Mouse (Mus musculus) adipocyte (in vitro differentiated cells): ENCODE measurements at regions not wholly inside any gene's neighbourhood (a gene's known extent, or its start where the extent isn't known, plus 50 kb on each side); places are given as distances from the start of the nearest gene placed in this dataset.

Source experiments
- DNase-seq: peaks from one replicate; pipeline ENCODE4 v3.0.0-alpha.2; 2016; ENCODE audit warnings: low spot score

DNA sequence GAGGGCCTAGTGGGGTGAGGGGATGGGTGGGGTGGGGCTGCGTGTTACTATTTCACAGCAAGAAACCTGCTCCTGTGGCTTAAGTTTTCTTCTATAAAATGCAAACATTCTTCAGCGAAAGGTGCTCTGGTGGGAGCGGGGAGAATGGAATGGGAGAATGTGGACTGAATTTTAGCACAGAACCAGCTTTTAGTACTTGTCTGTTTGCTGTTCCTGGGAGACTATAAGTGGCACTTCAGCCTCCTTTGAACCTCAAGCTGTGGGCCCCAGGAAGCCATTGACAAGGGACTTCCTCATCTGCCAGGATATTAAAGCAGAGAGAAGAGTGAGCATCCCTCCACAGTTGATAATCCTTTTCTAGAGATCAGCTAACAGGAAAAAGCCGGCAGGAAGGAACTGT is 580.2 kb downstream of the Zfp706 start:
- no peak for DNase-seq

DNA sequence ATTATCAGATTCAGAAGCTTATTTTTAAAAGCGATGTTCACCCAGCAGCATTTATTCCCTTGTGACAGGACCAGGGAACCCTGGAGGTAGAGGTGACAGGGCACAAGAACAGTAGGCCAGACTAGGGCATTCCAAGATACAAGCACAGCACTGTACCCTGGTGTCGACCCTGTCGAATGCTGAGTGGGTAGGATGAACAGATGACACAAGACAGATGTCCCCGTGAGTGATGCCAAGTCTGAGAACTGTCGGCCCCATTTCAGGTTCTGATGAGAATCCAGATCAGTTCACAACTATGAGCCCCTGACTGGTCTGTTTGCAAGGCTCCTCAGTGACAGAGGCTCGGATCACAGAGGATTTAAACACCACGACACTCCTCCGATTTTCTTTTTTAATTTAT is 581.7 kb downstream of the Zfp706 start:
- no peak for DNase-seq

DNA sequence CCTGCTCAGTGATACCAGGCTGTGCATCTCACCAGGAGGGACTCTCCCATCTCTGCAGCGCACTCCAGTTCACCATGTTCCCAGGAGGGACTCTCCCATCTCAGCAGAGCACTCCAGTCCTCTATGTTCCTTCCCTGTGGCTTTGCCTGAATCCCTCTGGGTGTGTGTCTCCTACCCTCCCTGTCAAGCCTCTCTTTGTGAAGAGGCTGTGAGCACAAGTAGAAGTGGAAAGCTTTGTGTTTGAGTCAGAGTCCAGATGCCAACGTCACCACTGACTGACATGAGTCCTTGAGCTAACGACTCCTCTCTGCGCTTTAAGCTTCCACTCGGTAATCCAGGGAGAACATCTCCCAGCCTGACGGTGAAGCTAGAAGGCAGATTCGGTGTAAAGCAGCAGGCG is 583.5 kb downstream of the Zfp706 start:
- DNase-seq, result no peak

DNA sequence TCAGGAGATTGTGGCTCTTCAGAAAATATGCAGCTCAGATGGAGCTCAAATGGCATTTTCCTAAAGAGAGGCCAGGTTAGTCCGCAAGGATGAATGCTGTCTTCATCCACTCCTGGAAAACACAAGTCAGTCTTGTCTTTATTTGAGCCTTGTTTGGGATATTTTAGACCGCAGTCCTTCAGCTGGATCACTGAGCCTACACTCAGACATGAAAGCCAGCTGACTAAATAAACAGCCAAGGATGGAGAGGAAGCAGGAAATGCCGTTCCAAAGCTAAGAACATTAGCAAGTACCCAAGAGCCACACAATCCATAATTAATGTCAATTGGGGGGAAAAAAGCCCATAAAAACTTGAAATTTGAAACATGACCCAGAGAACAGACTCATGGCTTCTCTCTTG is 584.8 kb downstream of the Zfp706 start:
- DNase-seq, result no peak

DNA sequence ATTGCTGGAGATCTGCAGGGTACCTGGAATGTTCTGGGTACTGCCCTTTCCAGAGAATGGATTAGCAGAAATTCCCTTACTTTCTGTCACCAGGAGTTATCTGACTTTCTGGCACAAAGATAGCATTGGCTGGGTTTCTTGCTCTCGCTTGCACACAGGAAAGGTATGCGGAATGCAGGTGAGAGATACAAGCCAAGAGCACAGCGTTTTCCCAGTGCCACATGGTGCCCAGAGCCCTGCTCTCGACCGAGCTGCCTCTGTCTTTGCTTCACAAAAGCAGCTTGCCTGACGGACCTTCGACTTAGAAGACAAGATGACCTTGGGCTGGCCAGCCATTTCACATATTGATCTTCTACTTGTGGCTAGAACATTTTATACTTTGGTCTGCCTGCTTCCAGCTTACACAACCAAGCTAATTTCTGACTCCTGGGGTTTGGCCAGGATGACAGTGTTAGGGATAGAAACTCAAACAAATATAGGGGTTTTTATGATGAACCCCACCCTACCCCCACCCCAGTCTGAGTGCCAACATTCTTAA is 587.6 kb downstream of the Zfp706 start:
- DNase-seq, result no peak

DNA sequence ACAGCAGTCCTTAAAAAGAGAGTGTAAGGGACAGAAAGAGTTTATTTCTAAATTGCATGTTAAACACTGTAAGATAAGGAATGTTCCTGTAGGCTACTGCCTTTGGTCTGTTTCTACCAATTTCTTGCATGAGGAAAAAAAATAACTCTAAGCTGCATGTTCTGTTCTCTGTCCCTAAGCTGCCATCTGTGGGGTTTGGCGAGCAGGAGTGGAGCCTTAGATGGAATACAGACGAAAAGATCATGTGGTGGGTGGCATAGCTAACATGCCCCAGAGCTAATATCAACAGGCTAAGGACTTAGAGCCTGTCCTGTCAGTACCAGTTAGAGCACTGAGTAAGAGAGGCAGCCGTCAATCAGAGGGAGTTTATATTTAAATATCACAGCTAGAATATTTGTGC is 590.1 kb downstream of the Zfp706 start:
- no peak for DNase-seq

DNA sequence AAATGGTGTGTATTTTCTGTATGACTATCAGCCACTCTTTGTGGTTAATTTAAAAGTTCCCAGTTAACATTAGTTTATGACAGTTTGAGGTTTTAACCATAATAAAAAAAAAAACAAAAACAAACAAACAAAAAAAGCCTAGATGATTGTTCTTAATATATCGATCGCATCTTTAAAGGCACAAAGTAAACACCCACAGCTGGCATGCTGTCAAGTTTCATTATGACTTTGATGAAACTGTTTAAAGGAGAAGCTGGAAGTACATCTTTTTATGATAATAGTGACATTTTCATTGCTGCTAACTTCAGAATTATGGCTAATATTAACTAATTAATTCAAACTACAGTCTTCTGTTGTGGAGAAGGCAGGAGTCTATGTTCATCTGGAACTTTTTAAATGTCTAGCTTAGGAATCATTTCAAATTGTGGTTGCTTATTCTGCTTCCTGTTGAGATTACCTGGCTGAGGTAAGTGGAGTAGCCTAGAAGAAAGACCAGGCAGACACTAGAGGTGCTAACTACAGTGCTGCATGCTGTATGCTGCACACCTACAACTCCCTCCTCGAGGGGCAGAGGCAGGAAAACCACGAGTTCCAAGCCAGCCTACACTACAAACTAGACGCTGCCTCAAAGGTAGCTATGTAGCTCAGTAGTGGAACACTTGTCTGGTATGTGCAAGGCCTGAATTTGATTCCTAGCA is 591.9 kb downstream of the Zfp706 start:
- DNase-seq, result no peak

DNA sequence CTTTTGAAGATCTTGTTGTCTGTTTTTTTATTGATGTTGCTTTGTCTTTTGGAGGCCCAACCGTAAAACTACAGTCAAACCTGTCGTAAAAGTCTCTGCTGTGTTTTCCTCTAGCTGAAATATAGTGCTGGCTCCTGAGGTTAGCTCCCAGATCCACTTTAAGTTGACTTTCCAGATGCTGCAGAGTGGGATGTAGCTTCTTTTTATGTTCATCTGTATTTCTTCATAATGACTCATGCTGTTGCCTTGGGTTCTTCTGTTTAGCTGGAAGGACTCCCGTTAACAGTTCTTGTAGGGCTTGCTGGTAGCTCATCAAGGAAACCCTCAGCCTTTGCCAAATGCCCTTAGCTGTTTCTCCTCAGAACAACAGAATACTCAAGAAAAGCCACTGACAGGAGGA is 595.6 kb downstream of the Zfp706 start:
- no peak for DNase-seq

DNA sequence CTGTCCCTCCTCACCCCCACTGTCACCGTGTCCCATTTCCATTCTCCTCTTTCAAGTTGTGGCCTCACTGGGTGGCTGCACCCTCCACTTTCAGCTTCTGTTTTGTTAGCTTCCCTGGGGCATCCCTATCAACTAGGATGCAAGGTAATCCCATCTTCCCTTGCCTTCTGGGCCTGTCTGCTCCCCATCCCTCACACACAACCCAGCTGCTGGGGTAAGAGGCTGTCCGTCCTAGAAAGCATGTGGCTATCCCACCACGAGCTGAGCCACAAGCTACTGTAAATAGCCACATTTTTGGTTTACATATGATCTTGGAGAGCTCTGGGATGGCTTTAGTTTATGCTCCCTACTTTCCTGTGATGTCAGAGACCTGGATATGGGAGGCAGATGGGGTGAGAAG is 602.1 kb downstream of the Zfp706 start:
- no peak for DNase-seq

DNA sequence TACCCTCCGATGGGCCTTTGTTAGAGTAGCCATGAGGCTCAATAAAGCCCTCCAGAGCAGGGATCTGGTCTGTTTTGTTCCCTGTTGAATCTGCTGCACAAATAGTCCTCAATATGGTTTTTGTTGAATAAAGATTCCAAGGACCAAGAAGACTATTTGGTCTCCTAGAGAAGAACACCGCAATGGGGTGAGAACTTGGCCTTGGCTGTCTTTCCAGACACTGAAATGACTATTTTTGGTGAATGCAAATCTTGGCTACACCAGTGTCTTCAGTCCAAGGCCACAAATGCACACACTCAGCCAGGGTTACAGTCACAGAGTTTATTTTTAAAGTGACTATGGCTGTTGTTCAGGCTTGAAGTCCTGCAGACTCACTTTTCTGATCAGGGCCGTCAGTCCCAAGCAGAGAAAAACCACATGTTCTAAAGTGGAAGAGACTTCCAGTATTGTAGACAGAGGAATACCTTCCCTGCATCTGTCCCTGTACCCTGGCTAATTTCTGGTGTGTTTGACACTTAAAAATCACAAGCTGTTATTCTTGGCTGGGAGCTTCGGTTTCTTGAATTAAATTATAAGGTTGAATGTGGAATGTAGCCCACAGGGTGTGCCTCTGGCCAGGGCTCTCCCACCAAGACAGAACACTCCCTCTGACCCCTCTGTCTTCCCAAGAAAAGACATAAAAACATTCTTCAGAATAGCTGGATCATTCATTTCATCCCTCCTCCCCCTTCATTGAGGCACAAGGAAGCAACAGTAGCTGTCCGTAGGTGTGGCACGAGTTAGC is 604.0 kb downstream of the Zfp706 start:
- DNase-seq, result no peak

DNA sequence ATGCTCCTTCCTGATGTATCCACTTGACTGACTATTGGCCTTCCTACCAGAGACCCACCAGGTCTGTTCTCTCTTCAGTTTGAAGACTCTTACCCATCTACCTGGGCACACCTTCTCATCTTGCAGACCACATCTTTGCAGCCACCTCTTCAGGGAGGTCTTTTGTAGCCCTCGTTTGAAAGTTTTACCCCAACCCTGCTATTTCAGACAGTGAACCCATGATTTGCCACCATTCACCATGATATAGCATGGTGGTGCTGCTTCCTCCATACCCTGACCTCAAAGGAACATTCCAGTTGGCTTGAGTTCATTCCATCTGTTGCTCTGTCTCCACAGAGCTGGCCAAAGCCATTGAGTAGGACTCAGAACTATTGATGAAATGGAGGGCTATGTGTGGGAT is 605.5 kb downstream of the Zfp706 start:
- no peak for DNase-seq

DNA sequence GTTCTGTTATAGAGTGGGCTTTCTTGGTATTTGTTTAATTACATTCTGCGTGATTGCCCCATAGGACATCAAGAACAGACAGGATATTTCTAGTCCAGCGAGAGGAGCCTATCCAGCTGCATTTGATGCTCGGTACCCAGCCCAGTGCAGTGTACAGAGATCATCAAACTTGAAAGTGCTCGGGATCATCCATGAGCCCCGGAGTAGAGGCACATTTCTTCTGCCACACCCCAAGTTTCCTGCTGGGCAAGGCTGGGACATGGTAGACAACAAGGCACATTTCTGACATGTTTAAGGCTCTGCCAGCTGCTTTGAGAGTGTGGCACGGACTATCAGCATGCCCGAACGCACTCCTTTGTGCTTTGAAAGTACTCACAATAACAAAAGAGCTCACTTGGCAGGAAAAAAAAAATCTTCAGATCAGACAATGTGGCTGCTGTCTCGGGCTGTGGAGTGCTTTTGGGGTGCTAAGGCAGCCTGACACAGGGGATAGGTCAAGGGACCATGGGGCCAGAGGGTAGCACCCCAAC is 607.2 kb downstream of the Zfp706 start:
- DNase-seq, result no peak

DNA sequence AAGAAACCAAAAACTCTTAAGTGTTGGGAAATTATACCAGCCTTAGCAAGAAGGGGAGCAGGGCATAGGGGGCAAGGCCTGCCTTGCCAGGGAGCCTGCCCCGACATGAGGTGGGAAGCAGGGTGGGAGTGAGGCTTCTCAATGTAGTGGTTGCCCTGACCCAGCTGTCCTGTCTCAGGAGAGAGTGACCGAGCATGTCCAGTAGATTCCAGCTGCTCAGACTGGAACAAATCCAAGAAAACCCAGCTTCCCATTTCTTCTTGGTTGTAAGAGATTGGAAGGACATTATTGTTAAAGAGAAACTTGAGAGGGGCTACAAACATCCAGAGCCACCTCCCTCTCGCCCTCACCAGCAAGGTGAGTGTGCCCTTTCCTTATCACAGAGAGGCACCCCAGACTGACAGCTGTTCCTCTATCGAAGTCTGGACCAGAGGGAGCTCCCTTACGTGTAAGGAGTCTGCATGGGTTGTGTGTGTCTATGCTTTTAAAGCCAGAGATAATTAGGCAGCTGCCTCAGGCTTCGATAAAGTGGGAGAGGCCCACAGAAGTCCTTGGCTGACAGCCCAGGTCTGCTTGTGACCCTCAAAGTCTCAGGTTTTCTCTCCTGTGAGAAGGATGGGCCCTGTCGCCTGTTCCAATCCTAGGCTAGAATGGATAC is 608.1 kb downstream of the Zfp706 start:
- DNase-seq, result no peak

DNA sequence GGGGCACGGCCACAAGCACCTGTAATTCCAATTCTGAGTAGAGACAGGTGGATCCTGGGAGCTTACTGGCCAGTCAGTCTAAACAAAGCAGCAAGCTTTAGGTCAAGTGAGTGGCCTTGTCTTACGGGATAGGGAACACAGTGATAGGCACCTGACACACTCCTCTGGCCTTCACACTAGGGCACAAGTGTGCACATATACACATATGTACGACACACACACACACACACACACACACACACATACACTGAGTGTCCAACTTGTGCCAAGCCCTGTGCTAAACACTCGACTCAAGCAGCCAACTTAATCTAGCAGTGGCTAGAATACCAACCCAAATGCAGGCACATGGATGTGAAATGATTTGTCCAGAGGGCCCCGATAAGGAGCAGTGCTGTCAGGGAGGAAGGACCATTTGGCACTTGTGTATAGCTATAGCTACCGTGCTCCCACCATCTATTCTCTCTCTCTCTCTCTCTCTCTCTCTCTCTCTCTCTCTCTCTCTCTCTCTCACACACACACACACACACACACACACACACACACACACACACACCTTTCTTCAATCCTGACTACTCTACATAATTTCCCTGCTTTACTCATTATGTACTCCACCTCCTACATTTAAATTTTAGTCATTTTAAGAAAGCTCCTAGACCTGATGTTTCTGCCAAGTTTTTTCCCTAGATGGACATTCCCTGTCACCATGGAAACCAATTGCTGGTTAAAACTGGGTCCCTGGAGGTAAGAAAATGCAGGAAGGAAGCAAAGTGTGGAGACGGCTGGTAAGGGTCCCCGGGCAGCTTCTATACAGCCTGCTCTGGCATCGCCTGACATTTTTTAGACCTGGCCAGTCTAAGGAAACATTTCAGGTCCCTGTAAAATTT is 609.2 kb downstream of the Zfp706 start:
- DNase-seq, result no peak

DNA sequence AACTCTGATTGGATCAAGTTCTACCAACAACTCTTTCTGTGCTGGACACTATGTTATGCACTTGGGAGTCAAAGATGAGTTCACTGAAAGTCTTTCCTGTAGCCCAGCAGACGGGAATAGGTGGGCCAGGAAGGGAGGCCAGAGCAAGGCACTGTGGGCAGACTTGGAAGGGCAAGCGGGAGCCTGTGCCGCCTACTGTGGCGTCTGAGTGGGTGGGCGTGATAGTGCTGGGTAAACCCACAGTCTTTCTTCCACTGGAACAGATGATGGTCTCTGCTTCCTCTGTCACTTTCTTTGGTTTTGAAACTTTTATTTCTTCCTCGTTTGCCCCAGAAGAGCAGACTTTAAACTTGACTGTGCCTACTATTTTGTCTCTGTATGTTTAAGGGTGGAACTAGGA is 610.8 kb downstream of the Zfp706 start:
- no peak for DNase-seq

DNA sequence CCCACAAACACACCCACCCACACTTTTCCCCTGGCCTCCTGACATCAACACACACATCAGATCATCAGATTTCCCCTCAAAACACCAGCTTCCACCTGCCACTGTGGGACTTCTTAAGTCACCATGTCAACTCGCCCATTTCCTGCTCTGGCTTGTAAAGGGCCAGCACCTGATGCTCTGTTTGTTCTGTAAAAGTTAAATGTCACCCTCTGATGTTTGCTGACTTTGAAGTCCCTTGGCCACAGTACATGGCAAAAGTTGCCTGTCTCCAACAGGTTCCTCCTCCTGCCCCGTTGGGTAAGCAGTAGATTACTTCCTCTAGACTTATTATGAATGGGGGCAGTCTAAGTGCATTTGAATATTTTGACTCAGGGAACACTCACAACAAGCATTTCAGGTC is 611.3 kb downstream of the Zfp706 start:
- DNase-seq, result no peak

DNA sequence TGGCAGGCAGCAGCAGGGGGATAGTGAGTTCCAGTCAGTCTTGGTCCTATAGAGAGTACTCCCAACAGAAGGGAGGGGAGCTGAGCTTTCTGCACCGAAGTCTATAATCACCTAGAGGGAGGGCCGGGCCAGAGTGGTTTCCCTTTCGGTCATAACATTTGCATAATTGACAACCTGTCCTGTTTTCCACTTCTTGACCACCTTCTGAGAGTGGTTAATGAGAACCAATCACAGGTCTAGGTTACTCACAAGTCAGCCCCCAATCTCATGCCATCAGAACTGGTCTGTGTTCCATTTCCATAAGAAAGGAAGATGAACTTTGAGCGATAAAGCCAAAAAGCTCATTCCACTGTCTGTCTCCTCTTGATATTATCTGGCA is 611.9 kb downstream of the Zfp706 start:
- DNase-seq, result no peak

DNA sequence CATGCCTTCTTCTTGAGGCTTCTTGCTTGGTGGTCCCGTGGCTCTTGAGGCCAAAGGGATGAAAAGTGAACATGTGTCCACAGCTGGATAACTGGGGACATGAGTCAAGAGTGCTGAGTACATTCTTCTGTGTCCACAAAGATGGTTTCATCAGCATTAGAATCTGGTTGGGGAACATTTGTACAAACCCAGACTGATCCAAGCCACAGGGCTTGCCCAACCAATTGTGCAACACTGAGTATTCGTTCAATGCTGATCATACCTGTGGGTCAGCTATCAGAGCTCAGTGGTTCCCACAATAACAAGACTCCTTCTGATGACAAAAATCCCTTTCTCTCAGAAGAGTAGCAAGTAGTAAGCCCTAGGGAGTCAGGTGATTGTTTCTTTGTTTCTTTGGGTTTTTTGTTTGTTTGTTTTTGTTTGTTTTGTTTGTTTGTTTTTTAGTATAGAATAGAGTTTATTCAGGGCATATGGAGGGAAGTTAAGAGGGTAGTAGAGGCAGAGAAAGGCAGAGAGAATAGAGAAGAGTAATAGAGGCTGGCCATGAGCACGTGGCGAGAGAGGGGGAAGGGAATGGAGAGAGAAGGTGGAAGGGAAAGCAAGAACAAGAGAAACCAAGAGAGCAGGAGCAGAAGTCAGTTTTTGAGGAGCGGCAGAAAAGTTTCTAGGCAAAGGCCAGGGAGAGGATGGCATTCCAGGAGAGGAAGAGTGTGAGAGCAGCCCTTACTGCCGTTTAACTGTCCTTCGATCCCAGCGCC is 612.5 kb downstream of the Zfp706 start:
- peak; percentile 5 for DNase-seq

DNA sequence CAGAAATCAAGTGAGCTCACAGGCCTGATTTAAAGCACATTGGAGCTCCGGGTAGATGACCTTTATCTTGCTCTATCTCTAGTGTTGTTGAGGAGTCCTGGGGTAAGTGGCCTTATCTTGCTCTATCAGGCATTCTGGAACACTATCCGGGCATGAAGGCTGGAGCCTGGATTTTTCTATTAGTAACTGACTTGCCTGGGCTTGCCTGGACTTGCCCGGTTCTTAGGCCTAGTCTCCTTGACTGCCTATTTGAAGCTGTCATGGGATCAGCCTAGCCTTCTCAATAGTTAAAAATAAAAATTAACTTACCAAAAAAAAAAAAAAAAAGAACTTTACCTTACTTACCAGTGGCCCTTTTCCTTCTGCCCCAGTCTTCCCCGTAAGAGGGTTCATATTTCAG is 617.8 kb downstream of the Zfp706 start:
- DNase-seq, result no peak

DNA sequence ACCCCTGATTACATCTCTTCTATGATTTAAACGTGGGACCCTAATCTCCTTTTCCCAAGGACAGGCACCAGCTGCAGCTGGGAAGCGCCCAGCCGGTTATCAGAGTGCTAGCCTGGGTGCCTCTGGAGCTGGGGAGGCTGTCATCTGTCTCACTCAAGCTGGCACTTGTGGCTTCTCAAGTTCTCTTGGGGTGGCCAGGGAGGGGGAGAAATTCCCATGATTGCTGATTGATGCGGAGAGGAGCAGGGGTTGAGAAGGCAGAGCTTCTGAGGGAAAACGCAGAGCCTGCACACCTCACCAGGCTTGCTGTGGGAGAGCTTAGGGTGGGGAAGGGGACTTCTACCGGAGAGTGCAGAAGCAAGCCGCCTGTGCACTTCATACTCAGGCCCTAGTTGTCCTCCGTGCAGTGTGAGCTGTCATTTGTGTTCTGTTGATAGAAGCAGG is 626.3 kb downstream of the Zfp706 start:
- no peak for DNase-seq
